Mouse (Mus musculus): ENCODE results near the gene Adam22.

DNA sequence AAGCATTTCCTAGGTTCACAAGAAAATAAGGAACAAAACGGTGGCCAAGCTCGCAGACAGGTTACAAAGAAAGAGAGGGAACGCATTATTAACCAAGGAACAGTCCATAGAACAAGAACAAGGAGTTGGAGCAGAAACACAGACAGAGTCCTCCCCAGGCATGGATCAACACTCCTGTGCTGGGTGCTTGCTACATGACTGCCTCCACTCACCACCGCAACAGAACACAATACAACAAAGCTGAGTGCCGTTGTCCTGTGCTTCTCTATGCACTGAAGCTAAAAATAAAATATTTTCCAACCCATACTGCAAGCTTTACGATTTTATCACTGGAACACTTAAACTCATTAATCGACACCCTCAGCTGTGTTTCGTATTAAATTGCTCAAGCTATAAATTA is 10.3 kb downstream of the Adam22 start:
- TF ChIP-seq GATA1 (IDR thresholded peaks at IDR 0.05; ENCODE audit: low read length) (no peak), TAL1 (IDR thresholded peaks at IDR 0.05; ENCODE audit: low read length) (no peak)

Measured in erythroblast, embryonic 14.5 days (primary cell).